Mouse (Mus musculus): Measurements from ENCODE around the gene Kif2a.

GRCm38 (mm10) chr13:107011618-107012017 is 10.3 kb downstream of the Kif2a start:
- no peak for TF ChIP-seq ZC3H11A (IDR thresholded peaks at IDR 0.05; ENCODE audit: borderline replicate concordance, low read depth, low read length)
- TF ChIP-seq MAFK (IDR thresholded peaks at IDR 0.05; ENCODE audit: insufficient read depth, low read depth, low read length) = no peak
- no peak for TF ChIP-seq CHD2 (IDR thresholded peaks at IDR 0.05; ENCODE audit: low read depth, low read length)
- TF ChIP-seq ZNF384 (IDR thresholded peaks at IDR 0.05; ENCODE audit: low read depth, low read length) = no peak
